Mouse (Mus musculus): Measurements from ENCODE around the gene Phactr1.

The Phactr1 gene

GRCm38 (mm10) chr13:43023005-43023404 lies 342.6 kb downstream of the Phactr1 start:
- DNase-seq (ENCODE audit: low spot score in 2 of 2), result no peak

- DNase-seq (ENCODE audit: low spot score in 2 of 2), result no peak
These were observed 347.1 kb downstream of the Phactr1 start for GRCm38 (mm10) chr13:43027568-43027967.

- DNase-seq (ENCODE audit: low spot score in 2 of 2), result no peak
These were observed 349.8 kb downstream of the Phactr1 start for GRCm38 (mm10) chr13:43030222-43030621.

GRCm38 (mm10) chr13:43032451-43032850 lies 352.0 kb downstream of the Phactr1 start:
- no peak for DNase-seq (ENCODE audit: low spot score in 2 of 2)

GRCm38 (mm10) chr13:43036510-43036909 lies 356.1 kb downstream of the Phactr1 start:
- no peak for DNase-seq (ENCODE audit: low spot score in 2 of 2)

GRCm38 (mm10) chr13:43042766-43043165 lies 362.3 kb downstream of the Phactr1 start:
- DNase-seq (ENCODE audit: low spot score in 2 of 2), result no peak

GRCm38 (mm10) chr13:43048553-43048952 lies 368.1 kb downstream of the Phactr1 start:
- DNase-seq (ENCODE audit: low spot score in 2 of 2), result no peak

- DNase-seq (ENCODE audit: low spot score in 2 of 2), result no peak
These were observed 372.8 kb downstream of the Phactr1 start for GRCm38 (mm10) chr13:43053201-43053600.

GRCm38 (mm10) chr13:43055136-43055535 lies 374.7 kb downstream of the Phactr1 start:
- no peak for DNase-seq (ENCODE audit: low spot score in 2 of 2)

- no peak for DNase-seq (ENCODE audit: low spot score in 2 of 2)
These were observed 376.7 kb downstream of the Phactr1 start for GRCm38 (mm10) chr13:43057104-43057503.

- DNase-seq (ENCODE audit: low spot score in 2 of 2), result no peak
These were observed 382.9 kb downstream of the Phactr1 start for GRCm38 (mm10) chr13:43063355-43063754.

- DNase-seq (ENCODE audit: low spot score in 2 of 2), result no peak
These were observed 388.4 kb downstream of the Phactr1 start for GRCm38 (mm10) chr13:43068716-43069265.

GRCm38 (mm10) chr13:43070496-43070895 lies 390.1 kb downstream of the Phactr1 start:
- no peak for DNase-seq (ENCODE audit: low spot score in 2 of 2)

- DNase-seq (ENCODE audit: low spot score in 2 of 2), result no peak
These were observed 390.5 kb downstream of the Phactr1 start for GRCm38 (mm10) chr13:43070971-43071370.

GRCm38 (mm10) chr13:43075456-43075855 lies 395.0 kb downstream of the Phactr1 start:
- no peak for DNase-seq (ENCODE audit: low spot score in 2 of 2)

GRCm38 (mm10) chr13:43077485-43077884 lies 397.1 kb downstream of the Phactr1 start:
- DNase-seq (ENCODE audit: low spot score in 2 of 2), result no peak

- no peak for DNase-seq (ENCODE audit: low spot score in 2 of 2)
These were observed 404.8 kb downstream of the Phactr1 start for GRCm38 (mm10) chr13:43085226-43085625.

GRCm38 (mm10) chr13:43094365-43094764 lies 413.9 kb downstream of the Phactr1 start:
- DNase-seq (ENCODE audit: low spot score in 2 of 2), result no peak

- no peak for DNase-seq (ENCODE audit: low spot score in 2 of 2)
These were observed 422.5 kb downstream of the Phactr1 start for GRCm38 (mm10) chr13:43102943-43103342.

GRCm38 (mm10) chr13:43104496-43104895 lies 424.1 kb downstream of the Phactr1 start:
- no peak for DNase-seq (ENCODE audit: low spot score in 2 of 2)

- peak; percentile 57 to 61 for DNase-seq (ENCODE audit: low spot score in 2 of 2)
These were observed 431.9 kb downstream of the Phactr1 start for GRCm38 (mm10) chr13:43112280-43112679.

- DNase-seq (ENCODE audit: low spot score in 2 of 2), result no peak
These were observed 432.3 kb downstream of the Phactr1 start for GRCm38 (mm10) chr13:43112707-43113106.

GRCm38 (mm10) chr13:43113141-43113540 lies 432.7 kb downstream of the Phactr1 start:
- DNase-seq (ENCODE audit: low spot score in 2 of 2), result no peak

Data from right cerebral cortex, postnatal 36 days (tissue).